8 mouse cellular contexts compared by ENCODE assay signal in the genomic region with DNA sequence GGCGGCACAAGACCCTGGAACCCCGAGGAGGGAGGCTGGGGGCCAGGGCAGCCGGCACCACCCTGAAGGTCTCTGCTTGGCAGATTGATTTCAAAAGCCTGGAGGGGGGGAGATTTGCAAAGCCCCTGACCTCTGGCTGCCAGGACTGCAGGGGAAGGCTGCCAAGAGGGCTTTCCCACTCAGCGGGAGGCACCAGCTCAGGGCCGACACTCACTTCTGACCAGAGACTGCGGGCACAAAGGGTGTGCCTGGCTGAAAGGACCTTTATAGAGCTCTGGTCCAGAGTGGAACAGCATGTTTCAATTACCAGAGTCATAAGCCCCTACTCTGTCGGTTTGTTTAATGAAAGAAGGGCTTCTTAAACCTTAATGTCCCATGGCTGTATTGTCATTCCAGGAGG. TPM values are rescaled to one million over a fixed set of nuclear protein-coding genes. Genes with fewer than 3 reads are reported as not detected.
DNase-seq lines count a peak whose midpoint lies in the region; ATAC-seq and TF ChIP-seq lines count a peak whose summit lies in the region.

No protein-coding gene starts in this region.

- 0 out of 2 replicates have a peak, but pooled peaks cover 2% of the 10 kb centered on the region for H3K36me3 ChIP-seq in hindbrain, embryonic 11.5 days (ENCODE audit: control insufficient read depth, insufficient read depth, low read length)
- no peaks in the 10 kb centered on the region for H3K36me3 ChIP-seq in midbrain, embryonic 14.5 days (ENCODE audit: control insufficient read depth, insufficient read depth, low read length)

- H3K4me1 ChIP-seq in hindbrain, embryonic 11.5 days (replicated peaks; ENCODE audit: control insufficient read depth, insufficient read depth, low read length), result peaks cover 20% of the 10 kb centered on the region
- peaks cover 12% of the 10 kb centered on the region for H3K4me1 ChIP-seq in midbrain, embryonic 14.5 days (ENCODE audit: control insufficient read depth, insufficient read depth, low read length)

- H3K4me2 ChIP-seq in hindbrain, embryonic 11.5 days (replicated peaks; ENCODE audit: low read depth, low read length), result no peak overlapping the region
- peak overlapping the region; percentile 14 for H3K4me2 ChIP-seq in midbrain, embryonic 14.5 days (ENCODE audit: low read length)

- no peak for ATAC-seq in hindbrain, embryonic 11.5 days (ENCODE audit: low FRiP score)
- no peak for ATAC-seq in midbrain, embryonic 14.5 days (ENCODE audit: low FRiP score, low TSS enrichment)

- peak; percentile 35 for DNase-seq in heart, postnatal 4 days
- DNase-seq in heart, adult 11 months, result no peak
- DNase-seq in brain, embryonic 14.5 days (ENCODE audit: low read depth), result peak; percentile 62
- DNase-seq in hindbrain, embryonic 11.5 days (ENCODE audit: low spot score), result no peak
- peak; percentile 51 for DNase-seq in midbrain, embryonic 14.5 days
- no peak for DNase-seq in urinary bladder, adult 18-20 months (ENCODE audit: low spot score in 2 of 2)
- DNase-seq in gastrocnemius, postnatal 10 days, result no peak
- DNase-seq in thymus, postnatal 25 days, result no peak

- H3K27me3 ChIP-seq in hindbrain, embryonic 11.5 days (ENCODE audit: control insufficient read depth, insufficient read depth, low read length), result no peaks in the 10 kb centered on the region
- no peaks in the 10 kb centered on the region for H3K27me3 ChIP-seq in midbrain, embryonic 14.5 days (ENCODE audit: control insufficient read depth, insufficient read depth, low read length)

- 0 out of 2 replicates have a peak overlapping the region, but pooled peaks have one; percentile 15 for H3K9ac ChIP-seq in hindbrain, embryonic 11.5 days (ENCODE audit: low read depth, low read length)
- H3K9ac ChIP-seq in midbrain, embryonic 14.5 days (replicated peaks; ENCODE audit: low read length), result 0 out of 2 replicates have a peak overlapping the region, but pooled peaks have one; percentile 16

- peak overlapping the region; percentile 30; the same call in 1 of the 2 replicates for H3K27ac ChIP-seq in hindbrain, embryonic 11.5 days (ENCODE audit: low read depth, low read length)
- no peak overlapping the region for H3K27ac ChIP-seq in midbrain, embryonic 14.5 days (replicated peaks; ENCODE audit: low read depth, low read length)

- WGBS in hindbrain, embryonic 11.5 days, result 4% methylated on average over 7 of the region's 7 CpGs
- 7% methylated on average over 7 of the region's 7 CpGs for WGBS in midbrain, embryonic 14.5 days

- no peaks in the 10 kb centered on the region for H3K9me3 ChIP-seq in hindbrain, embryonic 11.5 days (ENCODE audit: control insufficient read depth, low read length)
- no peaks in the 10 kb centered on the region for H3K9me3 ChIP-seq in midbrain, embryonic 14.5 days (ENCODE audit: control insufficient read depth, low read length)

- no peak for TF ChIP-seq CTCF in brain, embryonic 14.5 days (IDR thresholded peaks at IDR 0.05; ENCODE audit: borderline replicate concordance, extremely low read depth, insufficient read depth, insufficient read length)

- no peak overlapping the region for H3K4me3 ChIP-seq in hindbrain, embryonic 11.5 days (ENCODE audit: low read depth, low read length)
- H3K4me3 ChIP-seq in midbrain, embryonic 14.5 days (replicated peaks; ENCODE audit: low read depth, low read length), result no peak overlapping the region

- no peak for TF ChIP-seq POLR2A in brain, embryonic 14.5 days (IDR thresholded peaks at IDR 0.05; ENCODE audit: borderline replicate concordance, extremely low read depth, insufficient read depth, insufficient read length, poor library complexity, severe bottlenecking)

RNA-seq across cellular contexts. Expression of gene Scube1, which starts 46.7 kb away (rescaled TPM):
- total RNA-seq in heart, postnatal 4 days (2021), result 1 to 10 TPM; 4.2 to 5.4 TPM
- polyA plus RNA-seq in brain, embryonic 14.5 days (2012; rRNA removed), result 15.1 and 24.7 TPM in 2 replicates
- polyA plus RNA-seq in hindbrain, embryonic 11.5 days (2014; fragmentation: Nextera tagmentation; extraction: Ambion mirVana), result 30.7 and 32.8 TPM in 2 replicates
- 10.2 and 13.5 TPM in 2 replicates for polyA plus RNA-seq in midbrain, embryonic 14.5 days (2014; fragmentation: Nextera tagmentation; extraction: Ambion mirVana)
- 1 to 10 TPM; 2.5 to 2.8 TPM for total RNA-seq in gastrocnemius, postnatal 10 days (2021)

Comparison
In these comparisons a context has a peak if more than half of its experiments do, and no peak if none do; other contexts are left out.
1. DNase-seq: peak in heart, postnatal 4 days (single experiment), brain, embryonic 14.5 days (single experiment) and midbrain, embryonic 14.5 days (single experiment); none in heart, adult 11 months (single experiment), hindbrain, embryonic 11.5 days (single experiment), urinary bladder, adult 18-20 months (0 of 2), gastrocnemius, postnatal 10 days (single experiment) and thymus, postnatal 25 days (single experiment).